Mouse (Mus musculus) olfactory bulb, adult 2 months (tissue): Measurements from ENCODE around the gene Slc15a3. TPM values are rescaled to one million over a fixed set of nuclear protein-coding genes. Genes with fewer than 3 reads are reported as not detected.

Experiments
- H3K27ac ChIP-seq: fragments of 200-500 bp; 2 replicates; pipeline ENCODE4 v1.5.1; 2012; ENCODE audit warnings: low read depth, low read length; ENCODE audit not compliant: insufficient read depth
- H3K4me1 ChIP-seq: fragments of 200-500 bp; 2 replicates; pipeline ENCODE4 v1.6.1; 2012; ENCODE audit warnings: low read length; ENCODE audit not compliant: control insufficient read depth, insufficient read depth
- H3K4me3 ChIP-seq: fragments of 200-500 bp; 2 replicates; pipeline ENCODE4 v1.5.1; 2012; ENCODE audit warnings: mild to moderate bottlenecking, low read depth, low read length, moderate library complexity; ENCODE audit not compliant: insufficient read depth
- CTCF ChIP-seq: fragments of 200-500 bp; IDR thresholded peaks from 2 replicates; pipeline ENCODE4 v1.5.1; 2012; ENCODE audit warnings: low read depth, mild to moderate bottlenecking, low read length, moderate library complexity; ENCODE audit not compliant: insufficient read depth
- POLR2A ChIP-seq: fragments of 200-500 bp; IDR thresholded peaks from 2 replicates; pipeline ENCODE4 v1.6.1; 2012; ENCODE audit warnings: mild to moderate bottlenecking, low read depth, low read length, moderate library complexity; ENCODE audit not compliant: insufficient read depth
- WGBS: fragments of 180-500 bp; shearing (Covaris S2); methylation state at CpG from one replicate; pipeline ENCODE4 v1.1.7; 2018; 5-methylcytosine and 5-hydroxymethylcytosine counted together
- polyA plus RNA-seq: library from polyadenylated mRNA; stranded (reverse); fragments of >200 nt; gene quantifications from 2 replicates; pipeline ENCODE4 v1.2.4, GENCODE M21; 2012; ENCODE audit warnings: low replicate concordance; ENCODE audit not compliant: missing spikeins, insufficient read depth, insufficient read length

The Slc15a3 gene
- polyA plus RNA-seq, 1 experiment = not detected

DNA sequence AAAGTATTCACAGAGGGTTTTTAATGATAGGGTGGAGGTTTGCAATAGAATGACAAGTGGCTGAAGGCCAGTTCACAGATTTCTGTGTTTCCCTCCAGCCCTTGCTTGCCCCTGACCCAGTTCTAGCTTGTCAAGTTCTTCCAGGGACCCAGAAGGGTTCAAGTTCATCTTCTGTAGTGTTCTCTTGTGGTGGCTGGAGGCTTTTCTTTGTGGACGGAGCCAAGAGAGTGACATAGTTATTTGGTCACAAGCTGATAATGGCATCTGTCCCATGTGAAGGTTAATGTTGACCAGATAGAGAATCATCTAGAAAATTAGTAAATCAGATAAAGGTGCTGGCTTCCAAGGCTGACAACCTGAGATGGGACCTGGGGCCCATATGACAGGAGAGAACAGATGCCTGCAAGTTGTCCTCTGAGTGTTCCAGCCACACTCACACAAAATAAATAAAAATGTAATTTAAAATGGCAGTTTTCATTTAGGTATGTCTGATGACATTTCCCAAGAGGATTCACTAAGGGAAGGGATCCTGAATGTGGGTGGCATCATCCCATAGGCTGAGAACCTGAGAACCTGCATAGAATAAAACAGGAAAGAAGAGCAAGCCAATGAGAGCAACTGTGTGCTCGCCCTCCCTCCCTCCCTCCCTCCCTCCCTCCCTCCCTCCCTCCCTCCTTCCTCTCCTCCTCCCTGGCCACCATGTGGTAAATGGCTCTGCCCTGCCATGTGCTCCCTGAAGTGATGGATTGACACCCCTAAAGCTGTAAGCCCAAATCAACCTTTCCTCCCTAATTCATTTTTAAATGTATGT lies 34.5 kb upstream of the Slc15a3 start:
- TF ChIP-seq CTCF (no peak), POLR2A (no peak)
- Histone ChIP-seq H3K4me3 (no peak overlapping the region), H3K4me1 (peaks cover 8% of the 10 kb centered on the region), H3K27ac (no peak overlapping the region)
- 89% methylated on average over 2 of the region's 2 CpGs for WGBS

DNA sequence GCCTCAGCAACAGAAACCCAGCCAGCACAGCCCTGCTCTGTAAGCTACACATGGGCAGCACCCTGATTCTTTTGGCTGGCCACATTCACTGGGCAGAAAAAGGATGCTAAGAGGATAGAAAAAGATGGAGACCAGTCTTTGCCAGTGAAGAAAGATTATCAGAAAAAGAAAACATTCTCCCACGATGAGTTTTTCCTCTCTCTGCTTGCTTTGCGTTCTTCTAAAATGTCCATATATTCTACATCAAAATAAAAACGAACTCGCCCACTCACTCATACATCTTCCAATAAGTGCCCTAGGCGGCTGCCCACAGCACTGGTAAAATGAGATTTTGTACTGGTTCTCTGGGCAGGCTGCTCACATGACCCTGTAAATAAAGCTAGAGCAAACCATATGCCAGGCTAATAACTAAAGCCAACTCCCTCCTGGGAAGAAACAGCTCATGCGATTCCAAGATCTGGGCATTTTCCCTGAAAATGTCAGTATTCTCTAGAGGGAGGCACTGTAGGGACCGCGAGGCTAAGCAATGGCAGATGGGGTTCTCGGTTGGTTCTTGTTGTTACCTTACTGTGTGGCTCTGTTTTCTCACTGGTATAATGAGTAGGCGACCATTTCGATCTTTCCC lies 33.8 kb upstream of the Slc15a3 start:
- H3K27ac ChIP-seq = no peak overlapping the region
- no peak overlapping the region for H3K4me3 ChIP-seq
- TF ChIP-seq POLR2A = no peak
- no peak for TF ChIP-seq CTCF
- 85% methylated on average over 11 of the region's 11 CpGs for WGBS
- H3K4me1 ChIP-seq = peaks cover 4% of the 10 kb centered on the region

DNA sequence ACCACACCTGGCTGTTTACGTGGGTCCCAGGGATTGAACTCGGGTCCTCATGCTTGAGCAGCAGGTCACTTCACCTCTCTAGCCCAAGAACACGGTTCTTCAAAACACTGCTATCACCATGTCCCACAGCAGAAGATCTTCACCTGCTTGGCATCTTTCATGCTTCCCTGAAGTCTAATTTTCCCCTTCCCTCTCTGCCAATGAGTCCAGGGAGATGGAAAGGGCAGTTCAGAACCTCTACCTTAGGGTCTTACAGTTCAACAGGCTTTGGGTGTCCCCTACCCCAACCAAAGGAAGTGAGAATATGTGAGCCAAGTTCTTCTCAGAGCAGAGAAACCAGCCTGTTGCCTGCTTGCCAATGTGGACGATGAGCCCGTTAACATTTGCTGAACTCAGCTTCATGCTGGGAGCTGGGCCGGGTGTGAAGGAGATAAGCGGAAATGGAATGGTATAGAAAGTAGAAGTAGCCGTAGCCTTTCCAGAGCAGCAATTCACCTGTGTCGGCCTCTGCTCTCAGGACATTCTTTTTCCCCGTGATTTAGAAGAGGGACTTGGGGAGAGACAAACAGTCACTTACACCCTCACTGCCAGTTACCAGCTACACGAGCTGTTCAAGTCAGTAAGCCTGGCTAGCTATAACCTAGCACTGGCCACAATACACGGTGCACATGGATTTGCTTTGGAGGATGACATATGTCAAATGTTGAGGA lies 30.8 kb upstream of the Slc15a3 start:
- Histone ChIP-seq H3K27ac (no peak overlapping the region), H3K4me3 (no peak overlapping the region), H3K4me1 (no peaks in the 10 kb centered on the region; the same call in 1 of the 2 replicates)
- WGBS = 88% methylated on average over 12 of the region's 12 CpGs
- no peak for TF ChIP-seq CTCF
- TF ChIP-seq POLR2A = no peak

DNA sequence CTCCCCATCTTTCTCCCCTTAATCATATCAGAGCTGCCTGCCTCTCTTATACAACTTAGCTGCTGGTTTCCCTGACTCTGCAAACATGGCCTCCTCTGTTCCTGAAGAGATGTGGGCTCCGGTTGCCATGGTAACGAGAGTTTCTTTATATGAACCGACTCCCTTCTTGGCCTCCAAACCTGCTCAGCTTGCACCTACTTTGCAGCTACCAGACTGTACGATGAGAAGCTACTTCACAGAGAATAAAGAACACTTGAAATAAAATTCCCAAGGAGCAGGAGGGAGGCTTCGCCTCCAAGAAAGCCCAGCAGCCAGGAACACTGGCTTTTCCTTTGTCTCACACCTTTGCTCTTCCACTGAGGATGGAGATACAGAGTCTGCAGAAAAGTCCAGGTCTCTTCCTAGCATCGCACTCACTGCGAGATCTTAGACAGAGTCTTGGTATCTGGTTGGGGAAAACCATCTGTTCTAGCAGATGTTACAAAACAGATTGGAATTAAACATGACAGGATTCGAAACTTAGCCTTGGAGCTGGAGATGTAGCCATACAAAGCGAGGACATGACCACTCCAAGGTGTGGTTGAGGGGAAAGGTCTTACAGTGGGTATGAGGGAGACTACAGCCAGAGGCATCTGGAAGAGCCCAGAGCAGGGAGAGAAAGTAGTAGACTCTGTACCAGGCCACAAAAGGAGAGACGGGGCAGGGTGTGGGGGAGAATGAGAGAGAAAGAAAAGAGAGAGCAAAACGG lies 29.9 kb upstream of the Slc15a3 start:
- TF ChIP-seq POLR2A (no peak), CTCF (no peak)
- Histone ChIP-seq H3K4me1 (no peaks in the 10 kb centered on the region; the same call in 1 of the 2 replicates), H3K27ac (no peak overlapping the region), H3K4me3 (no peak overlapping the region)
- WGBS = 64% methylated on average over 11 of the region's 11 CpGs

DNA sequence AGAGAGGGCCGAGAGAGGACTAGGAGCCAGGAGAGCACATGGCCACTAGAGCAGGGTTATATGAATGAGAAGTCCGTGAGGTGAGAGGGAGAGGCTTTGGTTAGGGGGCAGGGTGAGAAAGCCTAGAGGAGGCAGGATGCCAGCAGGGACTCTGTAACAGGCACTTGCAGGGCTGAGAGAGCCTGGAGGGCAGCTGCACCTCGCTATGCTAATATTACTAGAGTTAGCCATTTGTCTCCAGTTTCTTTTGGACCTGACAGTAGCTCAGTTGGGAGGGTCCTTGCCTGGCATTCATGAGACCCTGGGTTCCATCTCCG lies 29.4 kb upstream of the Slc15a3 start:
- 57% methylated on average over 4 of the region's 4 CpGs for WGBS
- no peaks in the 10 kb centered on the region; the same call in 1 of the 2 replicates for H3K4me1 ChIP-seq
- H3K4me3 ChIP-seq = no peak overlapping the region
- TF ChIP-seq POLR2A (no peak), CTCF (no peak)
- no peak overlapping the region for H3K27ac ChIP-seq

DNA sequence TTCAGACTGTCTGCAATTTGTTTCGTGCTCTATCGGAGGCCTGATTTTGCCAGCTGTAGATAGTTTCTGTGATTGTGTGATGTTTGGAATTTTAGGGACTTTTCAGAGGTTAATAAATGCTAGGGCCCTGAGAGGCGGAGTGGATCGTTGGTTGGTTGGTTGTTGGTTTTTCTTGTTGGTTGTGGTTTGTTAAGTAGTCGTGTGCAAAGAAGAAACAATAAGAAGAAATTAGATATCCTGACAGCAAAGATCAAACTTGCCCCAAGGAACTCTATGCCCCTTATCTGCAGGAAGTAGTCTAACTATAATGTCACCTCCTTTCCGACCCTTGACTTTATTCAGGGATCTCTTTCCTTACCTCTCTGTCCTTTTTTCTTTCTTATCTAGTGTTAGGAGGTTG lies 28.1 kb upstream of the Slc15a3 start:
- TF ChIP-seq POLR2A = no peak
- TF ChIP-seq CTCF = no peak
- no peaks in the 10 kb centered on the region; the same call in 1 of the 2 replicates for H3K4me1 ChIP-seq
- no peak overlapping the region for H3K27ac ChIP-seq
- no peak overlapping the region for H3K4me3 ChIP-seq
- 88% methylated on average over 6 of the region's 6 CpGs for WGBS

DNA sequence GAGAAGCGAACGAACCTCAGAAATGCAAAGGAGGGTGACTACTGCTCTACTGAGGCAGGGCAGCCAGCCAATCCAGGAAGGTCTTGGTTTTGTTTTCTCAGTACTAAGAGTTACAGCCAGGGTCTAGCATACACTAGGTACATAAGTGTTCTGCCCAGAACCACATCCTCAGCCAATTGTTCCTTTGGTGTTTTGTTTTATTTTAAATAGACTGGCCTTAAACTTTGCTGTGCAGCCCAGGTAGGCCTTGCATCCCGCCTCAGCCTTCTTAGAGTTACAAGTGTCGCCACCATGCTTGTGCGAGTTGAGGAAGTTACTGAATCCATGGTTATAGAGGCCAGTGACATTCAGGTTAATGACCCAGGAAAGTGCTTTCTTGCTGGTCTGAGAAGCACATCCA lies 26.5 kb upstream of the Slc15a3 start:
- TF ChIP-seq CTCF (no peak), POLR2A (no peak)
- H3K27ac ChIP-seq = no peak overlapping the region
- 95% methylated on average over 5 of the region's 5 CpGs for WGBS
- H3K4me3 ChIP-seq = no peak overlapping the region
- H3K4me1 ChIP-seq = no peaks in the 10 kb centered on the region; the same call in 1 of the 2 replicates

DNA sequence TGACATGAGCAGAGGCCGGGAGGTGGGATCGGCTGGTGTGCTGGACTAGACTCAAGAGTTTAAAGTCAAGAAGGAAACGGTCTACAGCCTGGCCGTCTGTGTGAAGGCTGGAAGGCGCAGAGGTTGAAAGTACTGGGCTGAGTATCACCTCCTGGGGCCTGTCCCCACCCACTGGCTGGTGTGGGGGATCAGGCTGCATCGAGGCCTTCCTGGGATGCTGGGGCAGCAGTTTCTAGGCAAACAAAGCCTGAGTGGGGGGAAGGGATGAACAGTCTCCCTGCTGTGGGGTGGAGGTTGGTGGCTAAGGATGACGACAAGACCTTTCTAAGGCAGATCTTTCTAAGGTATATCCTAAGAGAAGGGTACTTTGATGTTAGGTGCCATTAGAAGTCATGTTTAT lies 25.6 kb upstream of the Slc15a3 start:
- 76% methylated on average over 7 of the region's 7 CpGs for WGBS

DNA sequence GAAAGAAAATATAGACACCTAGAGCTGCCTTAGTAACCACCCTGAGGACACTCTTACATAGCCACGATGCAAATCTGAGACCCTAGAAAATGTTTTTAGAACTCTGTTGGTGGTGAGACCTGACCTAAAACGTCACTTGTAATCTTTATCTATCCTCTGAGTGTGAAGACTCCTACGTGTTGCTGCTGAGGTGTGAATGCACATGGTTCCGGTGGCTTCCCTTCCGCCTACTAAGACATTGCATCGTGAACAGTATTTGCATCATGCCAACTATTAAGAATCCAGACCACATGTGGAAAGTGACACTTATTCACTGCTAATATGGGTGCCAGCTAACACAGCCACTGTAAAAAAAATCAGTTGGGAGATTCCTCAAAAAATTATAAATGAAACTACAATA lies 23.7 kb upstream of the Slc15a3 start:
- peaks cover 5% of the 10 kb centered on the region; the same call in 1 of the 2 replicates for H3K4me1 ChIP-seq
- H3K27ac ChIP-seq = no peak overlapping the region
- 89% methylated on average over 6 of the region's 6 CpGs for WGBS
- TF ChIP-seq POLR2A = no peak
- TF ChIP-seq CTCF = no peak
- no peak overlapping the region for H3K4me3 ChIP-seq

More for the DNA sequence above, 25.6 kb upstream of the Slc15a3 start:
- peaks cover 5% of the 10 kb centered on the region for H3K4me1 ChIP-seq
- no peak overlapping the region for H3K27ac ChIP-seq
- TF ChIP-seq CTCF (no peak), POLR2A (no peak)
- H3K4me3 ChIP-seq = no peak overlapping the region
